Mouse (Mus musculus) frontal cortex, adult (tissue): ENCODE measurements around the gene Gcnt7.

Source experiments
- ATAC-seq: cut with Nextera tagmentation; 2 replicates; pipeline ENCODE4 v1.9.2; 2017; ENCODE audit warnings: mild to moderate bottlenecking, moderate library complexity, mixed read lengths; ENCODE audit not compliant: low TSS enrichment

Gcnt7 gene

GRCm38 (mm10) chr2:172405011-172405410, 53.4 kb downstream of the Gcnt7 start:
- ATAC-seq, result no peak

GRCm38 (mm10) chr2:172404239-172404638, 54.2 kb downstream of the Gcnt7 start:
- no peak for ATAC-seq

GRCm38 (mm10) chr2:172401116-172401825, 57.1 kb downstream of the Gcnt7 start:
- no peak for ATAC-seq
